Mouse (Mus musculus) spleen, adult 12 weeks (tissue): ENCODE results near the gene Zbtb1.
"Not testable (repeated sequence)": the region's sequence is repeated elsewhere in the genome, so short reads cannot be mapped to it uniquely, and the experiment has no call there.

Experiments
- DNase-seq: peaks from one replicate; pipeline ENCODE4 v3.0.0; 2022; ENCODE audit warnings: low spot score

Zbtb1 gene

GRCm38 (mm10) chr12:76404836-76405182 lies 34.7 kb downstream of the Zbtb1 start:
- no peak for DNase-seq

GRCm38 (mm10) chr12:76405183-76405970 lies 35.3 kb downstream of the Zbtb1 start:
- DNase-seq: peak; percentile 6

GRCm38 (mm10) chr12:76405971-76406370 lies 35.9 kb downstream of the Zbtb1 start:
- peak; percentile 3 for DNase-seq

- no peak for DNase-seq
Measured at GRCm38 (mm10) chr12:76407184-76407583, 37.1 kb downstream of the Zbtb1 start.

GRCm38 (mm10) chr12:76409166-76409565 lies 39.1 kb downstream of the Zbtb1 start:
- DNase-seq: no peak

- no peak for DNase-seq
Measured at GRCm38 (mm10) chr12:76415383-76416010, 45.4 kb downstream of the Zbtb1 start.

GRCm38 (mm10) chr12:76417433-76417854 lies 47.4 kb downstream of the Zbtb1 start, which contains the start of gene Ppp1r36:
Gene Ppp1r36 (plus strand): TSS chr12:76417538.
- DNase-seq: no peak

GRCm38 (mm10) chr12:76418346-76418745 lies 48.3 kb downstream of the Zbtb1 start:
- no peak for DNase-seq

GRCm38 (mm10) chr12:76425256-76425655 lies 55.2 kb downstream of the Zbtb1 start:
- DNase-seq: no peak

- no peak for DNase-seq
Measured at GRCm38 (mm10) chr12:76427546-76427945, 57.5 kb downstream of the Zbtb1 start.

- DNase-seq: no peak
Measured at GRCm38 (mm10) chr12:76430879-76431406, 60.9 kb downstream of the Zbtb1 start.

- DNase-seq: no peak
Measured at GRCm38 (mm10) chr12:76431431-76431830, 61.4 kb downstream of the Zbtb1 start.

- DNase-seq: no peak
Measured at GRCm38 (mm10) chr12:76434111-76434510, 64.0 kb downstream of the Zbtb1 start.

- DNase-seq: no peak
Measured at GRCm38 (mm10) chr12:76435084-76435483, 65.0 kb downstream of the Zbtb1 start.

- no peak for DNase-seq
Measured at GRCm38 (mm10) chr12:76435549-76435948, 65.5 kb downstream of the Zbtb1 start.

GRCm38 (mm10) chr12:76443488-76443887 lies 73.4 kb downstream of the Zbtb1 start:
- not testable (repeated sequence) for DNase-seq

GRCm38 (mm10) chr12:76444359-76444772 lies 74.3 kb downstream of the Zbtb1 start:
- no peak for DNase-seq

- DNase-seq: no peak
Measured at GRCm38 (mm10) chr12:76444862-76445261, 74.8 kb downstream of the Zbtb1 start.

- no peak for DNase-seq
Measured at GRCm38 (mm10) chr12:76446201-76446600, 76.1 kb downstream of the Zbtb1 start.
